Mouse (Mus musculus) embryonic facial prominence, embryonic 12.5 days (tissue): ENCODE measurements around the gene Zscan26. TPM values are rescaled to one million over a fixed set of nuclear protein-coding genes. Genes with fewer than 3 reads are reported as not detected.
"Not testable (repeated sequence)": the region's sequence is repeated elsewhere in the genome, so short reads cannot be mapped to it uniquely, and the experiment has no call there.

ENCODE experiments used
- ATAC-seq: fragments of 200-750 bp; cut with Nextera tagmentation; 2 replicates; pipeline ENCODE4 v1.8.0; 2017; ENCODE audit not compliant: insufficient number of reproducible peaks, insufficient read depth, low FRiP score, low TSS enrichment
- H3K27ac ChIP-seq: fragments of 300-500 bp; sonication (generic); 2 replicates; pipeline ENCODE4 v1.5.1; 2016; ENCODE audit warnings: mild to moderate bottlenecking
- H3K27me3 ChIP-seq: fragments of 300-500 bp; sonication (generic); 2 replicates; pipeline ENCODE4 v1.6.1; 2016; ENCODE audit warnings: mild to moderate bottlenecking, moderate library complexity
- H3K36me3 ChIP-seq: fragments of 300-500 bp; sonication (generic); 2 replicates; pipeline ENCODE4 v1.6.1; 2016; ENCODE audit warnings: mild to moderate bottlenecking
- H3K4me1 ChIP-seq: fragments of 300-500 bp; sonication (generic); 2 replicates; pipeline ENCODE4 v1.6.1; 2016
- H3K4me2 ChIP-seq: fragments of 300-500 bp; sonication (generic); replicated peaks from 2 replicates; pipeline ENCODE4 v1.6.1; 2016; ENCODE audit warnings: mild to moderate bottlenecking, moderate library complexity
- H3K4me3 ChIP-seq: fragments of 300-500 bp; sonication (generic); 2 replicates; pipeline ENCODE4 v1.5.1; 2016; ENCODE audit warnings: mild to moderate bottlenecking
- H3K9ac ChIP-seq: fragments of 300-500 bp; sonication (generic); 2 replicates; pipeline ENCODE4 v1.6.1; 2016; ENCODE audit warnings: mild to moderate bottlenecking, moderate library complexity
- H3K9me3 ChIP-seq: fragments of 300-500 bp; sonication (generic); 2 replicates; pipeline ENCODE4 v1.6.1; 2016; ENCODE audit warnings: mild to moderate bottlenecking, moderate library complexity
- WGBS: fragments of 180-500 bp; shearing (Covaris S2); methylation state at CpG from one replicate; pipeline ENCODE4 v1.1.7; 2016; 5-methylcytosine and 5-hydroxymethylcytosine counted together
- polyA plus RNA-seq: library from polyadenylated mRNA; unstranded; fragments of >200 nt; fragmentation: Nextera tagmentation; extraction: Ambion mirVana; gene quantifications from 2 replicates; pipeline ENCODE4 v1.2.1, GENCODE M21; 2016

The Zscan26 gene
- polyA plus RNA-seq = 30.5 and 34.4 TPM in 2 replicates

GRCm38 (mm10) chr13:21453449-21453848 lies at the start of gene Zscan26:
Gene Zscan26, minus strand, starts transcription at chr13:21453730.
- ATAC-seq = peak; percentile 81
- Histone ChIP-seq H3K4me3 (peak within 1 kb of the TSS; percentile 70), H3K36me3 (peaks cover 6% of the 10 kb centered on the region; the same call in 1 of the 2 replicates), H3K9ac (peak within 1 kb of the TSS; percentile 73), H3K4me1 (0 out of 2 replicates have a peak, but pooled peaks cover 6% of the 10 kb centered on the region), H3K27ac (peak within 1 kb of the TSS; percentile 69; the same call in 1 of the 2 replicates), H3K9me3 (no peaks in the 10 kb centered on the region), H3K4me2 (peak within 1 kb of the TSS; percentile 71), H3K27me3 (peaks cover 7% of the 10 kb centered on the region; the same call in 1 of the 2 replicates)
- under 1% methylated on average over 23 of the region's 23 CpGs for WGBS

DNA sequence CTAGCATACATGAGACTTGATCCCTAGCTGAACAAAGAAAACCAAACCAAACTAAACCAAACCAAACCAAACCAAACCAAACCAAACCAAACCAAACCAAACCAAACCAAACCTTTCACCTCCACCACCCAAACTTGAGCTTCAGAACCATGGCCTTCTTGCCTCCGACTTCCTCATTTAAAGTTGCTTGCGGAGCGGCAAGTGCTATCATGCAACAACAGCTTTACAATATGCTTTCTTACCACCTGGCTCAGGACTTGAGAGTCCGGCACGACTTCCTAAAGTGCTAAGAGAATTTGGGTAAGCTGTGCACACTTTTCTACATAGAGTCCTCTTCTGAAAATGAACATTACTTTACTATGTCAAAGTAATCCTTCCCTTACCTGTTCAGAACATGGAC lies 48.8 kb upstream of the Zscan26 start:
- Histone ChIP-seq H3K36me3 (no peaks in the 10 kb centered on the region), H3K4me3 (no peak overlapping the region), H3K27ac (no peak overlapping the region), H3K9me3 (no peaks in the 10 kb centered on the region), H3K4me1 (no peaks in the 10 kb centered on the region), H3K4me2 (no peak overlapping the region), H3K27me3 (no peaks in the 10 kb centered on the region), H3K9ac (no peak overlapping the region)
- no peak for ATAC-seq
- 84% methylated on average over 5 of the region's 5 CpGs for WGBS

- H3K4me2 ChIP-seq, H3K9ac ChIP-seq, H3K4me3 ChIP-seq, ATAC-seq, H3K27me3 ChIP-seq, H3K4me1 ChIP-seq, H3K27ac ChIP-seq, H3K36me3 ChIP-seq, H3K9me3 ChIP-seq: not testable (repeated sequence)
- 92% methylated on average over 17 of the region's 17 CpGs for WGBS
Observed at GRCm38 (mm10) chr13:21501182-21501581, 47.7 kb upstream of the Zscan26 start, which contains the start of gene Gm11273. Gene Gm11273, minus strand, starts transcription at chr13:21501418.

DNA sequence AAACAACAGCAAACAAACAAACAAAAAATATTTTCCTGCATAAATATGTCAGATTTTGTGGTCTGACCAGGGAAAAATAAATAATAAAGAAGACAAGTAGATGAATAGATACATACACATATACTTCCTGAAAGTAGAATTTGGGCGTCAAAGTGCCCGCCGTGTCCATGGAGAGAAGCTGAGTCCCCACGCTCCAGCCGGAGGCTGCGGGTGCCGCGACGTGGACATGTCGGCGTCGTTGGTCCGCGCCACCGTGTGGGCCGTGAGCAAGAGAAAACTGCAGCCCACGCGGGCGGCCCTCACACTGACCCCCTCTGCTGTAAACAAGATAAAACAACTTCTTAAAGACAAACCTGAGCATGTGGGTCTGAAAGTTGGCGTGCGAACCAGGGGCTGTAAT lies 41.5 kb upstream of the Zscan26 start, which contains the start of gene AK157302:
Gene AK157302 (plus strand): TSS at position 144 of the 400 bp plus-strand sequence.
- H3K4me3 ChIP-seq = no peak within 1 kb of the TSS
- no peaks in the 10 kb centered on the region for H3K9me3 ChIP-seq
- no peaks in the 10 kb centered on the region for H3K36me3 ChIP-seq
- H3K27me3 ChIP-seq = no peaks in the 10 kb centered on the region
- no peak within 1 kb of the TSS for H3K9ac ChIP-seq
- H3K27ac ChIP-seq = no peak within 1 kb of the TSS
- H3K4me1 ChIP-seq = no peaks in the 10 kb centered on the region
- 94% methylated on average over 21 of the region's 21 CpGs for WGBS
- ATAC-seq = no peak
- no peak within 1 kb of the TSS for H3K4me2 ChIP-seq

DNA sequence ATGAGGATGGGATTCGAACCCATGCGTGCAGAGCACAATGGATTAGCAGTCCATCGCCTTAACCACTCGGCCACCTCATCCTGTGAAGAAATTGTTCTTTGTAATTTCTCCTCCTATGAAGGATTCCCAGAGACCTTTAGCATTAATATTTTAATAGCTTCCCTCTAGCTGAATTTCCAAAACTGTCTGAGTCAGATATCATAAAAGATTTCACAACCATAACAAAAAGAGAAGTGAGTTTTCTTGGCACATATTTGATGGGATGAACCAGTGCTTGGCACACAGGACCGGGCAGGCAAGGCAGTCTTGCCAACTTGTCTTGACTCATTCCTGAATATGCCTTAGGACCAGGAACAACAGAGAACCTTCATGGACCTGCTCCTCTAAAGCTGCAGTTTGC lies 39.3 kb upstream of the Zscan26 start:
- H3K27me3 ChIP-seq = no peaks in the 10 kb centered on the region
- no peak overlapping the region for H3K4me2 ChIP-seq
- WGBS = 91% methylated on average over 5 of the region's 5 CpGs
- H3K27ac ChIP-seq = no peak overlapping the region
- no peaks in the 10 kb centered on the region for H3K36me3 ChIP-seq
- no peak for ATAC-seq
- no peak overlapping the region for H3K9ac ChIP-seq
- no peaks in the 10 kb centered on the region for H3K4me1 ChIP-seq
- no peaks in the 10 kb centered on the region for H3K9me3 ChIP-seq
- no peak overlapping the region for H3K4me3 ChIP-seq

GRCm38 (mm10) chr13:21486881-21487280 lies 33.4 kb upstream of the Zscan26 start:
- Histone ChIP-seq H3K4me2 (no peak overlapping the region), H3K9ac (no peak overlapping the region), H3K36me3 (peaks cover 8% of the 10 kb centered on the region), H3K27me3 (no peaks in the 10 kb centered on the region), H3K27ac (no peak overlapping the region), H3K9me3 (no peaks in the 10 kb centered on the region), H3K4me3 (no peak overlapping the region), H3K4me1 (no peaks in the 10 kb centered on the region)
- WGBS = 88% methylated on average over 1 of the region's 1 CpGs
- no peak for ATAC-seq

GRCm38 (mm10) chr13:21478759-21479670 lies 25.5 kb upstream of the Zscan26 start, which contains the start of the genes Zkscan4 and Gm10065:
Gene Zkscan4, plus strand, starts transcription at chr13:21478907.
Gene Gm10065, minus strand, starts transcription at chr13:21479441.
- Histone ChIP-seq H3K9ac (peak within 1 kb of the TSS; percentile 60), H3K4me2 (peak within 1 kb of the TSS; percentile 59), H3K4me3 (peak within 1 kb of the TSS; percentile 53), H3K27ac (peak within 1 kb of the TSS; percentile 50; the same call in 1 of the 2 replicates)
- ATAC-seq = peak; percentile 41; the same call in 1 of the 2 replicates
- H3K27me3 ChIP-seq, H3K4me1 ChIP-seq, H3K36me3 ChIP-seq, H3K9me3 ChIP-seq: not testable (repeated sequence)
- WGBS = 3% methylated on average over 31 of the region's 31 CpGs

DNA sequence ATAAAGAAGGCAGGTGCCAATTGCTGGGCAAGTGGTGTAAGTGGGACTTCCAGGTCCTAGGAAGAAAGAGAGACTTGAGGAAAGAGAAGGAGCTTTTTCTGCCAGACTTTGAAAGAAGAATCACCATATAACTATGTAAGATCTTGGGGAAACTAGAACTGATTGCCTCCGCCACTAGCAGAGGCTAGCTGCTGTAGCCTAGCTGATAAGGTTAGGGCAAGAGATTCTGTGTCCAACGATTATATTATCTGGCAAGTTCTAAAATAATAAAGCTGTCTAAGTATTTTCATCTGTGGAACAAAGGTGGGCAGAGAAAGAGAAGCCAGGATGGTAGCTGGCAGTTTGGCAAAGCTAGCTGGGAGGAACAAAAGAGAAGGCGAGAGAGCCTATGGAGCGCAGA lies 18.9 kb upstream of the Zscan26 start:
- H3K4me2 ChIP-seq = no peak overlapping the region
- ATAC-seq = no peak
- H3K36me3 ChIP-seq = no peaks in the 10 kb centered on the region
- no peaks in the 10 kb centered on the region; the same call in 1 of the 2 replicates for H3K4me1 ChIP-seq
- no peaks in the 10 kb centered on the region for H3K9me3 ChIP-seq
- H3K9ac ChIP-seq = no peak overlapping the region
- H3K4me3 ChIP-seq = no peak overlapping the region
- H3K27me3 ChIP-seq = peaks cover 6% of the 10 kb centered on the region
- WGBS = 38% methylated on average over 4 of the region's 4 CpGs
- H3K27ac ChIP-seq = no peak overlapping the region

- no peak overlapping the region for H3K4me3 ChIP-seq
- no peak for ATAC-seq
Observed at GRCm38 (mm10) chr13:21469097-21469496, 15.6 kb upstream of the Zscan26 start.

GRCm38 (mm10) chr13:21468061-21469019 lies 14.8 kb upstream of the Zscan26 start, which contains the start of gene Nkapl:
Gene Nkapl, minus strand, starts transcription at chr13:21468509.
- Histone ChIP-seq H3K4me2 (peak within 1 kb of the TSS; percentile 80), H3K27me3 (peaks cover 9% of the 10 kb centered on the region), H3K9ac (peak within 1 kb of the TSS; percentile 58), H3K36me3 (no peaks in the 10 kb centered on the region), H3K4me3 (peak within 1 kb of the TSS; percentile 58), H3K4me1 (no peaks in the 10 kb centered on the region; the same call in 1 of the 2 replicates), H3K9me3 (no peaks in the 10 kb centered on the region), H3K27ac (no peak within 1 kb of the TSS)
- under 1% methylated on average over 54 of the region's 54 CpGs for WGBS
- ATAC-seq = peak; percentile 96

More at GRCm38 (mm10) chr13:21469097-21469496, 15.6 kb upstream of the Zscan26 start:
- no peak overlapping the region for H3K9ac ChIP-seq
- H3K27ac ChIP-seq = no peak overlapping the region
- no peaks in the 10 kb centered on the region for H3K36me3 ChIP-seq
- H3K4me2 ChIP-seq = peak overlapping the region; percentile 80
- WGBS = 23% methylated on average over 9 of the region's 9 CpGs
- H3K27me3 ChIP-seq = peaks cover 9% of the 10 kb centered on the region
- H3K9me3 ChIP-seq = no peaks in the 10 kb centered on the region
- H3K4me1 ChIP-seq = no peaks in the 10 kb centered on the region; the same call in 1 of the 2 replicates

GRCm38 (mm10) chr13:21467336-21467735 lies 13.8 kb upstream of the Zscan26 start:
- Histone ChIP-seq H3K4me3 (no peak overlapping the region), H3K27me3 (peaks cover 9% of the 10 kb centered on the region), H3K27ac (no peak overlapping the region), H3K36me3 (no peaks in the 10 kb centered on the region), H3K4me2 (no peak overlapping the region), H3K4me1 (no peaks in the 10 kb centered on the region; the same call in 1 of the 2 replicates), H3K9ac (no peak overlapping the region), H3K9me3 (no peaks in the 10 kb centered on the region)
- WGBS = 82% methylated on average over 10 of the region's 10 CpGs
- ATAC-seq = no peak
